Mouse (Mus musculus): ENCODE results near the gene Htra1. TPM values are rescaled to one million over a fixed set of nuclear protein-coding genes. Genes with fewer than 3 reads are reported as not detected.
A peak's percentile ranks its signal among the peaks of the same experiment; 100 is the strongest.

Htra1 gene
- polyA plus RNA-seq, 1 experiment = 74.8 TPM

DNA sequence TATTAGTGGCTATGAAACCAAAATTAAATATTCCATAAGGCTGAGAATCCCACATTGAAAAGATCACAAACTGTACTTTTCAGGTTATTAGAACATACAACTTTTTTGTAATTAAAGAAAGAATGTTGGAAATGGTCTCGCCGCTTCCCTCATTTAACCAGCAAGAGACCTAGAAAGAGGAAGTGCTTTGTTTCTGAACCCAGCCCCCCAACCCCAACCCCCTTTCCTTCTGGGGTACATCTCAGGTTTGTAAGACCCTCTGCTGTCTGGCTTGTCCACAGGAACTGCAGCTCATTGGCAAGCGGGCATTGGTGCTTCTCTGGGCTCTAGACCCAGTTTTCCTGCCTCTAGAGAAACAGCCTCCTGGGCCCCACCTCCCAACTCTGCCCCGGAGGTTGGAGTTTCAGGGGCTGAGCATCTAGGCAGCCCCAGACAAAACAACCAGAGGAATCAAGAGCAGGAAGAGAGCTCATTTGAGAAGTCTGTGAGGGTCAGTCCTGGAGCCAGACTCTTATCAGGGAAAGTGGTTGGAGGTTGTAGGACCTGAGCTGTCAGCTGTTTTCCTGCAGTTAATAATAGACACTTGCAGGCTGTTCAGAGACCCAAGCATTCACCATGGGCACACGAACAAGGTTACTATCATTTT is 12.8 kb downstream of the Htra1 start:
- H3K79me2 ChIP-seq (ENCODE audit: control insufficient read depth, insufficient read depth) = peaks cover 77% of the 10 kb centered on the region
- no peak overlapping the region for H3K4me3 ChIP-seq (ENCODE audit: insufficient read depth, poor library complexity, severe bottlenecking)
- no peak for TF ChIP-seq USF1 (IDR thresholded peaks at IDR 0.05; ENCODE audit: low read depth)
- TF ChIP-seq FOSL1 (IDR thresholded peaks at IDR 0.05; ENCODE audit: insufficient read depth, low read length, poor library complexity, severe bottlenecking) = no peak
- TF ChIP-seq MYOG (IDR thresholded peaks at IDR 0.05; ENCODE audit: control insufficient read depth, extremely low read depth, insufficient read length) = no peak
- peak; percentile 14 for TF ChIP-seq MYOD1 (IDR thresholded peaks at IDR 0.05; ENCODE audit: control insufficient read depth, insufficient read length, low read depth)
- TF ChIP-seq CTCF (IDR thresholded peaks at IDR 0.05; ENCODE audit: control insufficient read depth, insufficient read depth, insufficient read length) = no peak
- peaks cover 34% of the 10 kb centered on the region for H3K79me3 ChIP-seq (ENCODE audit: low read depth)
- peaks cover 16% of the 10 kb centered on the region for H3K36me3 ChIP-seq (ENCODE audit: control insufficient read depth, insufficient read depth)
- no peak overlapping the region for H3ac ChIP-seq (ENCODE audit: control insufficient read depth, insufficient read length, low read depth)
- no peaks in the 10 kb centered on the region for H3K27me3 ChIP-seq (ENCODE audit: control insufficient read depth, insufficient read depth, insufficient read length)

- H3K36me3 ChIP-seq (ENCODE audit: control insufficient read depth, insufficient read depth) = peaks cover 13% of the 10 kb centered on the region
- H3K79me3 ChIP-seq (ENCODE audit: low read depth) = peaks cover 29% of the 10 kb centered on the region
- TF ChIP-seq MAX (IDR thresholded peaks at IDR 0.05) (no peak), CTCF (IDR thresholded peaks at IDR 0.05; ENCODE audit: control insufficient read depth, insufficient read depth, insufficient read length) (no peak), USF1 (IDR thresholded peaks at IDR 0.05; ENCODE audit: low read depth) (no peak), FOSL1 (IDR thresholded peaks at IDR 0.05; ENCODE audit: insufficient read depth, low read length, poor library complexity, severe bottlenecking) (no peak), CEBPB (IDR thresholded peaks at IDR 0.05; ENCODE audit: low read depth) (no peak), MYOG (IDR thresholded peaks at IDR 0.05; ENCODE audit: control insufficient read depth, extremely low read depth, insufficient read length) (no peak), MYOD1 (IDR thresholded peaks at IDR 0.05; ENCODE audit: control insufficient read depth, insufficient read length, low read depth) (no peak)
- H3K4me3 ChIP-seq (ENCODE audit: insufficient read depth, poor library complexity, severe bottlenecking) = no peak overlapping the region
- H3ac ChIP-seq (ENCODE audit: control insufficient read depth, insufficient read length, low read depth) = no peak overlapping the region
- H3K27me3 ChIP-seq (ENCODE audit: control insufficient read depth, insufficient read depth, insufficient read length) = no peaks in the 10 kb centered on the region
- peaks cover 71% of the 10 kb centered on the region for H3K79me2 ChIP-seq (ENCODE audit: control insufficient read depth, insufficient read depth)
Measured at GRCm38 (mm10) chr7:130949331-130949751, 13.4 kb downstream of the Htra1 start.

DNA sequence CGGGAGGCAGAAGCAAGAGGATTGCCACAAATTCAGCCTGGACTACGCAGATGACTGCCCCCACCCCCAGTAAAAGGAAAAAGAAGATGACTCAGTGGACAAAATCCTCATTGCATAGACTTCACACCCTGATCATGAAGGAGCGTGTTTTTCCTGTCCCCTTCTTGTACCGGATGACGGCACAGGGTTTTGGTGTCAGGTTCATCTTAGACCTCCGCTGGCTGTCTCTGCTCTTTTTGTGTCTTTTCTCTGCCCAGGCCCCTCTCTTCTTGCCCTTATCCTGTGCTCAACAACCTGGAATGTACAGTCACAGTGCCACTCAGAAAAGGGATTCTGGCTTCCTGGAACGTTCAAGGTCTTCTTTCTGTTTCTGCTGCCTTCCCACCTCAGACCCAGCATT is 14.6 kb downstream of the Htra1 start:
- H3K27me3 ChIP-seq (ENCODE audit: control insufficient read depth, insufficient read depth, insufficient read length) = no peaks in the 10 kb centered on the region
- H3K36me3 ChIP-seq (ENCODE audit: control insufficient read depth, insufficient read depth) = peaks cover 18% of the 10 kb centered on the region
- H3K79me2 ChIP-seq (ENCODE audit: control insufficient read depth, insufficient read depth) = peaks cover 59% of the 10 kb centered on the region
- TF ChIP-seq CTCF (IDR thresholded peaks at IDR 0.05; ENCODE audit: control insufficient read depth, insufficient read depth, insufficient read length) = no peak
- no peak for TF ChIP-seq USF1 (IDR thresholded peaks at IDR 0.05; ENCODE audit: low read depth)
- TF ChIP-seq CEBPB (IDR thresholded peaks at IDR 0.05; ENCODE audit: low read depth) = no peak
- no peak for TF ChIP-seq MYOG (IDR thresholded peaks at IDR 0.05; ENCODE audit: control insufficient read depth, extremely low read depth, insufficient read length)
- no peak for TF ChIP-seq MAX (IDR thresholded peaks at IDR 0.05)
- no peak for TF ChIP-seq FOSL1 (IDR thresholded peaks at IDR 0.05; ENCODE audit: insufficient read depth, low read length, poor library complexity, severe bottlenecking)
- TF ChIP-seq MYOD1 (IDR thresholded peaks at IDR 0.05; ENCODE audit: control insufficient read depth, insufficient read length, low read depth) = no peak
- H3K79me3 ChIP-seq (ENCODE audit: low read depth) = peaks cover 26% of the 10 kb centered on the region
- no peak overlapping the region for H3K4me3 ChIP-seq (ENCODE audit: insufficient read depth, poor library complexity, severe bottlenecking)
- no peak overlapping the region for H3ac ChIP-seq (ENCODE audit: control insufficient read depth, insufficient read length, low read depth)

DNA sequence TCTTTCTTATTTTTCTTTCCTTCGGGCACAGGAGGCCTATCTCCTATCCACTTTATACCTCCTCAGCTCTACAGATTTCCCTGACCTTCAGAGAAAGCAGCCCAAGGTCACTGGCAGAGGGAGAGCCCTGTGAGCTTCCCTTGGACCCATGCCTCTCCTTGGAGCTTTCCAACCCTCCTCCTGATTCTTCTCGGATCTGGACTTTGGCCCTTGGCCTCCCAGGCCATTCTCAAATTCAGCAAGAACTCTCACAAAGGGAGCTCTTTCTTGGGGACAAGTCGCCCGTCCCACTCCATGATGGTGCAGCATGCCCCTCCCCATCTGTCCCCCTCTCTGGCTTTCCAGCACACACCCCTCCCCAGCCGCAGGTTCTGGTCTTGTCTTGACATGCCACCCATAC is 15.1 kb downstream of the Htra1 start:
- Histone ChIP-seq H3ac (ENCODE audit: control insufficient read depth, insufficient read length, low read depth) (no peak overlapping the region), H3K79me2 (ENCODE audit: control insufficient read depth, insufficient read depth) (peaks cover 56% of the 10 kb centered on the region), H3K27me3 (ENCODE audit: control insufficient read depth, insufficient read depth, insufficient read length) (no peaks in the 10 kb centered on the region), H3K79me3 (ENCODE audit: low read depth) (peaks cover 23% of the 10 kb centered on the region), H3K36me3 (ENCODE audit: control insufficient read depth, insufficient read depth) (peaks cover 18% of the 10 kb centered on the region), H3K4me3 (ENCODE audit: insufficient read depth, poor library complexity, severe bottlenecking) (no peak overlapping the region)
- no peak for TF ChIP-seq FOSL1 (IDR thresholded peaks at IDR 0.05; ENCODE audit: insufficient read depth, low read length, poor library complexity, severe bottlenecking)
- no peak for TF ChIP-seq MYOD1 (IDR thresholded peaks at IDR 0.05; ENCODE audit: control insufficient read depth, insufficient read length, low read depth)
- TF ChIP-seq CEBPB (IDR thresholded peaks at IDR 0.05; ENCODE audit: low read depth) = no peak
- no peak for TF ChIP-seq MAX (IDR thresholded peaks at IDR 0.05)
- no peak for TF ChIP-seq MYOG (IDR thresholded peaks at IDR 0.05; ENCODE audit: control insufficient read depth, extremely low read depth, insufficient read length)
- no peak for TF ChIP-seq USF1 (IDR thresholded peaks at IDR 0.05; ENCODE audit: low read depth)
- no peak for TF ChIP-seq CTCF (IDR thresholded peaks at IDR 0.05; ENCODE audit: control insufficient read depth, insufficient read depth, insufficient read length)

GRCm38 (mm10) chr7:130953376-130953775 is 17.5 kb downstream of the Htra1 start:
- Histone ChIP-seq H3K79me2 (ENCODE audit: control insufficient read depth, insufficient read depth) (peaks cover 48% of the 10 kb centered on the region), H3K27me3 (ENCODE audit: control insufficient read depth, insufficient read depth, insufficient read length) (no peaks in the 10 kb centered on the region), H3K4me3 (ENCODE audit: insufficient read depth, poor library complexity, severe bottlenecking) (no peak overlapping the region), H3K36me3 (ENCODE audit: control insufficient read depth, insufficient read depth) (peaks cover 18% of the 10 kb centered on the region), H3K79me3 (ENCODE audit: low read depth) (peaks cover 21% of the 10 kb centered on the region), H3ac (ENCODE audit: control insufficient read depth, insufficient read length, low read depth) (no peak overlapping the region)
- TF ChIP-seq CEBPB (IDR thresholded peaks at IDR 0.05; ENCODE audit: low read depth) (no peak), FOSL1 (IDR thresholded peaks at IDR 0.05; ENCODE audit: insufficient read depth, low read length, poor library complexity, severe bottlenecking) (no peak), MAX (IDR thresholded peaks at IDR 0.05) (no peak), USF1 (IDR thresholded peaks at IDR 0.05; ENCODE audit: low read depth) (no peak), CTCF (IDR thresholded peaks at IDR 0.05; ENCODE audit: control insufficient read depth, insufficient read depth, insufficient read length) (no peak)
